ENCODE assay signal across 13 mouse cellular contexts in the genomic region with DNA sequence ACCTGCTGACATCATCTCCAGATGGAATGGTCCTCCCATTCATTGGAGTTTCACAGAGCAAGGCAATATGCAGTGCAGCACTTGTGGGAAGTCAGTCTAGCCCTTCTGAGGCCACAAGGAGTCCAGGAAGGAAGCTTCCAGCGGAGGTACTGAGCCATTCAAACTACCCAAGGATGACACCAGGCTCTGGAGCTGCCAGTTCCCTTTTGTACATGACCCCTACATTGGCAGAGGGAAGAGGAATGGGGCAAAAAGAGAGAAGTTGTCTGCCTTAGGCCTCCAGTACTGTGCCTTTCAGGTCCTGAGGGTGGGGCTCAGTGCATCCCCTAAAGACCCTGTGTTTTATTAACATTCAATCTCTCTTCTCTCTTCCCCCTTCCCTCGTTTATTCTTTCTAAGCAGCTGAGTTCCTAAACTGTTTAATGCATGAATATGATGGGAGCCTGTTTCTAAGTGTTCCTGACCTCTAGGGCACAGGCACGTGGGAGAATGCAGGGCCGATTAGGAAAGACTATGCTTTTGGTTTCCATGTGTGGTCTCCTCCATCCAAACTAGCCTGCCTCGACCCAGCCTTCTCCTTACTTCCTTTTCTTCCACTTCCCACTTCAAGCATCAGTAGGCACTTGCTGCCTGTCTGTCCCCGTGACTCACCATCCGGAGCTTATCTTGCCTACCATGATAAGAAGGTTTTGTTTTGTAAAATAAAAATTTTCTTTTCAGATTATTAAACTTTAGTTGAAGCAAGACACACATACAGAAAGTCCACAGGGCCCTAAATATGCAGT. TPM values are rescaled to one million over a fixed set of nuclear protein-coding genes. Genes with fewer than 3 reads are reported as not detected.
DNase-seq lines count a peak whose midpoint lies in the region; ATAC-seq and TF ChIP-seq lines count a peak whose summit lies in the region.
"Had no signal": no experiment of that assay in that cellular context is flagged by ENCODE, and none has a peak within 500 bp of the region (broad histone marks: within the 10 kb centered on the region; RNA-seq: fewer than 3 reads in every experiment).

No protein-coding gene starts in this region.

- in situ Hi-C loops in CH12.LX (cut with MboI; ENCODE audit: low pct_ligation_motif_present, low pct_unique_long_range_greater_than_20kb, low sequenced_read_pairs), result loop anchor here (10.0 kb wide), 1 partner anchor 209 kb away; no protein-coding TSS in a partner anchor

- H3K27ac ChIP-seq in liver, adult 2 months (replicated peaks; ENCODE audit: insufficient read depth, low read depth, low read length), result no peak overlapping the region
- H3K27ac ChIP-seq in CH12.LX (ENCODE audit: insufficient read depth, low read depth), result peak overlapping the region; percentile 98
- H3K27ac ChIP-seq: forebrain, embryonic 13.5 days; liver, embryonic 14.5 days had no signal

- ATAC-seq in granulocyte monocyte progenitor cell, adult 5-6 weeks (replicated peaks; ENCODE audit: poor library complexity, severe bottlenecking), result peak; percentile 76
- no peak for ATAC-seq in CD4-positive, CD25-positive, alpha-beta regulatory T cell, adult 4 months
- ATAC-seq: forebrain, embryonic 13.5 days had no signal

- no peaks in the 10 kb centered on the region for H3K79me2 ChIP-seq in liver, adult 2 months (ENCODE audit: control insufficient read depth, insufficient read depth, low read length)
- peaks cover 66% of the 10 kb centered on the region for H3K79me2 ChIP-seq in CH12.LX (replicated peaks; ENCODE audit: control insufficient read depth, extremely low read depth, insufficient read depth, poor library complexity, severe bottlenecking)

- peak; percentile 30 for DNase-seq in liver, adult 2 months (ENCODE audit: extremely low read depth, low read depth, low spot score)
- DNase-seq in liver (no peak), CH12.LX (ENCODE audit: extremely low read depth) (no peak)
- peak; percentile 61 to 63 for DNase-seq in monocyte, adult 2 months (ENCODE audit: low read depth in 1 of 2, low spot score in 2 of 2)
- no peak for DNase-seq in yolk sac, embryonic 10.5 days (ENCODE audit: low spot score)
- no peak for DNase-seq in kidney, postnatal 36 days
- DNase-seq: cerebellum, adult 18-20 months; embryo, embryonic 11 days had no signal

- H3K4me3 ChIP-seq in liver, adult 2 months (ENCODE audit: insufficient read depth, low read depth, low read length), result no peak overlapping the region
- peak overlapping the region; percentile 69 to 98 (median 91) for H3K4me3 ChIP-seq in CH12.LX (replicated peaks in 1 of 3; ENCODE audit: low read depth in 2 of 3, low read length in 2 of 3, poor library complexity in 1 of 3)
- H3K4me3 ChIP-seq: forebrain, embryonic 13.5 days had no signal

- no peaks in the 10 kb centered on the region for H3K36me3 ChIP-seq in liver, adult 2 months (ENCODE audit: control insufficient read depth, insufficient read depth, low read length)
- H3K36me3 ChIP-seq in CH12.LX (replicated peaks in 1 of 2; ENCODE audit: control insufficient read depth in 1 of 2, insufficient read depth in 1 of 2, low read length in 1 of 2), result peaks cover 12 to 22% of the 10 kb centered on the region in 2 experiments

- dilution Hi-C loops in CH12.LX (cut with MboI; ENCODE audit: extremely low pct_ligation_motif_present, extremely low pct_unique_long_range_greater_than_20kb, low sequenced_read_pairs), result no loop called here

- H3K4me1 ChIP-seq in liver, adult 2 months (ENCODE audit: control insufficient read depth, insufficient read depth, low read length), result peaks cover 6% of the 10 kb centered on the region; the same call in 1 of the 2 replicates
- peaks cover 28 to 51% of the 10 kb centered on the region in 2 experiments for H3K4me1 ChIP-seq in CH12.LX (ENCODE audit: control insufficient read depth in 1 of 2, insufficient read depth in 2 of 2)

- TF ChIP-seq RAD21 in CH12.LX (IDR thresholded peaks at IDR 0.05; ENCODE audit: low read depth, low read length), result no peak

- WGBS in liver, adult 2 months, result 56% methylated on average over 7 of the region's 7 CpGs

- TF ChIP-seq POLR2A in liver, adult 2 months (IDR thresholded peaks at IDR 0.05; ENCODE audit: extremely low read depth, insufficient read depth, low read length), result no peak
- no peak; the same call in 1 of the 2 replicates for TF ChIP-seq POLR2A in CH12.LX (IDR thresholded peaks at IDR 0.05; ENCODE audit: low read depth, low read length)

- no peak for TF ChIP-seq EP300 in CH12.LX (IDR thresholded peaks at IDR 0.05; ENCODE audit: low read length)

- peak overlapping the region; percentile 57 for H3K4me2 ChIP-seq in CH12.LX (ENCODE audit: insufficient read depth, low read depth, poor library complexity, severe bottlenecking)
- H3K4me2 ChIP-seq: forebrain, embryonic 13.5 days; midbrain, embryonic 11.5 days had no signal

- no peaks in the 10 kb centered on the region for H3K27me3 ChIP-seq in liver, adult 2 months (ENCODE audit: control insufficient read depth, insufficient read depth, low read length)
- H3K27me3 ChIP-seq in CH12.LX (replicated peaks), result no peaks in the 10 kb centered on the region
- H3K27me3 ChIP-seq: forebrain, embryonic 13.5 days had no signal

- H3K9ac ChIP-seq in liver, adult 2 months (ENCODE audit: low read depth, low read length), result no peak overlapping the region
- peak overlapping the region; percentile 100 for H3K9ac ChIP-seq in CH12.LX (ENCODE audit: insufficient read depth, low read depth)
- H3K9ac ChIP-seq: forebrain, embryonic 13.5 days; liver, embryonic 14.5 days had no signal

- no peak for TF ChIP-seq CTCF in liver, adult 2 months (IDR thresholded peaks at IDR 0.05; ENCODE audit: low read depth, low read length)
- TF ChIP-seq CTCF in CH12.LX (conservative IDR thresholded peaks at IDR 0.05 in 1 of 2, IDR thresholded peaks at IDR 0.05 in 1 of 2; ENCODE audit: low read depth in 2 of 2, low read length in 2 of 2), result no peak

- no peaks in the 10 kb centered on the region for H3K9me3 ChIP-seq in CH12.LX (replicated peaks; ENCODE audit: low read length)
- H3K9me3 ChIP-seq: forebrain, embryonic 13.5 days had no signal

TF ChIP-seq in CH12.LX, 34 proteins besides CTCF, POLR2A, EP300 and RAD21:
- TF ChIP-seq CHD1 (IDR thresholded peaks at IDR 0.05; ENCODE audit: low read depth, low read length) (no peak; the same call in 1 of the 2 replicates), ELF1 (IDR thresholded peaks at IDR 0.05; ENCODE audit: low read depth, low read length) (no peak), ZNF384 (IDR thresholded peaks at IDR 0.05; ENCODE audit: low read depth, low read length) (no peak), JUND (conservative IDR thresholded peaks at IDR 0.05; ENCODE audit: low read depth, low read length) (no peak), ZKSCAN1 (IDR thresholded peaks at IDR 0.05; ENCODE audit: borderline replicate concordance, low read depth, low read length) (no peak), MXI1 (IDR thresholded peaks at IDR 0.05; ENCODE audit: low read depth, low read length) (peak; percentile 76), NELFE (IDR thresholded peaks at IDR 0.05; ENCODE audit: low read depth, low read length) (no peak), SIN3A (IDR thresholded peaks at IDR 0.05; ENCODE audit: low read length) (peak; percentile 50; the same call in 1 of the 2 replicates), MYC (IDR thresholded peaks at IDR 0.05; ENCODE audit: low read depth, low read length) (peak; percentile 84), GABPA (IDR thresholded peaks at IDR 0.05; ENCODE audit: insufficient replicate concordance, low read depth, low read length) (no peak), TBP (conservative IDR thresholded peaks at IDR 0.05; ENCODE audit: low read depth, low read length) (0 out of 2 replicates have a peak, but pooled peaks have one; percentile 5), JUN (IDR thresholded peaks at IDR 0.05; ENCODE audit: insufficient read depth, low read depth, low read length) (no peak), MEF2A (IDR thresholded peaks at IDR 0.05; ENCODE audit: borderline replicate concordance, low read depth, low read length) (0 out of 2 replicates have a peak, but pooled peaks have one; percentile 0), ZMIZ1 (IDR thresholded peaks at IDR 0.05; ENCODE audit: low read depth, low read length) (peak; percentile 44; the same call in 1 of the 2 replicates), IRF4 (IDR thresholded peaks at IDR 0.05; ENCODE audit: low read depth, low read length) (0 out of 2 replicates have a peak, but pooled peaks have one; percentile 13), MAX (IDR thresholded peaks at IDR 0.05; ENCODE audit: low read length) (0 out of 2 replicates have a peak, but pooled peaks have one; percentile 46), BHLHE40 (IDR thresholded peaks at IDR 0.05; ENCODE audit: low read depth, low read length) (peak; percentile 51)

RNA-seq across cellular contexts. Expression of a gene that starts 2.0 kb away (rescaled TPM):
- total RNA-seq in liver, adult 2 months (2014; rRNA removed), result 1.6 and 2.6 TPM in 2 replicates
- 1.1 and 2.1 TPM in 2 replicates for polyA plus RNA-seq in liver, adult 2 months (2012; rRNA removed)
- total RNA-seq in CH12.LX (2012; rRNA removed), result 34.2 and 41.7 TPM in 2 replicates
- total RNA-seq in CH12.LX (2014; rRNA removed), result 40.4 and 43.3 TPM in 2 replicates
- polyA plus RNA-seq in CH12.LX (2012; ENCODE audit: insufficient read length, low read depth), result 203 and 232 TPM in 2 replicates
- total RNA-seq in granulocyte monocyte progenitor cell, adult 5-6 weeks (2014; fragmentation: Nextera tagmentation), result 32.1 and 37.9 TPM in 2 replicates
- 6.6 and 22.1 TPM in 2 replicates for total RNA-seq in granulocyte monocyte progenitor cell, adult 5-6 weeks (2017)
- 1 to 10 TPM in 1 of 2 experiments, under 1 TPM in 1; 0.28 to 1.9 TPM for polyA plus RNA-seq in CD4-positive, CD25-positive, alpha-beta regulatory T cell, adult 4 months (2017; shearing (Covaris generic))

Comparison
In these comparisons a context has a peak if more than half of its experiments do, and no peak if none do; other contexts are left out.
1. DNase-seq: peak in liver, adult 2 months (single experiment) and monocyte, adult 2 months (2 of 2); none in liver (single experiment), CH12.LX (single experiment), yolk sac, embryonic 10.5 days (single experiment) and kidney, postnatal 36 days (0 of 2).